Mouse (Mus musculus) MEL (cell line): ENCODE results near the gene Csrnp1. TPM values are rescaled to one million over a fixed set of nuclear protein-coding genes. Genes with fewer than 3 reads are reported as not detected.

Experiments
- DNase-seq: peaks from one replicate; pipeline ENCODE4 v3.0.0; 2011; ENCODE audit warnings: low read depth, low spot score
- H3K27ac ChIP-seq: 2 replicates; pipeline ENCODE4 v1.5.1; 2012; ENCODE audit warnings: low read depth, mild to moderate bottlenecking, control low read depth, low read length, moderate library complexity; ENCODE audit not compliant: control insufficient read depth
- H3K27me3 ChIP-seq, 2 experiments: fragments of 150-350 bp in 1 of 2; sonication (generic) in 1 of 2; 2 replicates each; pipeline ENCODE4 v1.6.1; 2012; ENCODE audit warnings: low read length in 2 of 2, mild to moderate bottlenecking in 2 of 2, improper control_type of control experiment in 1 of 2, moderate library complexity in 1 of 2; ENCODE audit not compliant: insufficient read depth in 2 of 2, control insufficient read depth in 1 of 2
- H3K36me3 ChIP-seq, 2 experiments: 2 replicates each; pipeline ENCODE4 v1.6.1; 2012 to 2014; ENCODE audit warnings: low read length in 2 of 2, improper control_type of control experiment in 1 of 2, inconsistent platforms in 1 of 2, mild to moderate bottlenecking in 1 of 2; ENCODE audit not compliant: insufficient read depth in 2 of 2, control insufficient read depth in 1 of 2
- H3K4me1 ChIP-seq, 2 experiments: fragments of 150-350 bp in 1 of 2; sonication (generic) in 1 of 2; 2 replicates each; pipeline ENCODE4 v1.6.1; 2012; ENCODE audit warnings: low read length in 2 of 2, improper control_type of control experiment in 1 of 2, mild to moderate bottlenecking in 1 of 2; ENCODE audit not compliant: insufficient read depth in 2 of 2, control insufficient read depth in 1 of 2
- H3K4me3 ChIP-seq, 2 experiments: fragments of 150-350 bp in 1 of 2; sonication (generic) in 1 of 2; 2 replicates each; pipeline ENCODE4 v1.5.1; 2012; ENCODE audit warnings: low read depth in 2 of 2, low read length in 2 of 2, mild to moderate bottlenecking in 2 of 2, moderate library complexity in 2 of 2, control low read depth in 1 of 2, improper control_type of control experiment in 1 of 2; ENCODE audit not compliant: control insufficient read depth in 1 of 2, insufficient read depth in 1 of 2
- H3K79me2 ChIP-seq: 2 replicates; pipeline ENCODE4 v1.6.1; 2012; ENCODE audit warnings: mild to moderate bottlenecking, low read length, moderate library complexity; ENCODE audit not compliant: control insufficient read depth, poor library complexity, insufficient read depth
- H3K9ac ChIP-seq: 2 replicates; pipeline ENCODE4 v1.6.1; 2012; ENCODE audit warnings: low read depth, mild to moderate bottlenecking, control low read depth, low read length, moderate library complexity; ENCODE audit not compliant: control insufficient read depth, poor library complexity, severe bottlenecking
- H3K9me3 ChIP-seq: fragments of 150-350 bp; sonication (generic); replicated peaks from 2 replicates; pipeline ENCODE4 v1.6.1; 2012; ENCODE audit warnings: mild to moderate bottlenecking, low read length, improper control_type of control experiment, moderate library complexity; ENCODE audit not compliant: insufficient read depth
- ETS1 ChIP-seq: IDR thresholded peaks from 2 replicates; pipeline ENCODE4 v1.6.1; 2012; ENCODE audit warnings: low read depth, mild to moderate bottlenecking, inconsistent platforms, low read length, improper control_type of control experiment, moderate library complexity
- GATA1 ChIP-seq: IDR thresholded peaks from 2 replicates; pipeline ENCODE4 v1.6.1; 2011; ENCODE audit warnings: low read depth, low read length, improper control_type of control experiment
- HCFC1 ChIP-seq: IDR thresholded peaks from 2 replicates; pipeline ENCODE4 v1.6.1; 2012; ENCODE audit warnings: low read depth, mild to moderate bottlenecking, inconsistent platforms, low read length, improper control_type of control experiment, moderate library complexity
- MAFK ChIP-seq: IDR thresholded peaks from 2 replicates; pipeline ENCODE4 v1.6.1; 2011; ENCODE audit warnings: low read depth, mild to moderate bottlenecking, low read length, improper control_type of control experiment, borderline replicate concordance
- MAX ChIP-seq: IDR thresholded peaks from 2 replicates; pipeline ENCODE4 v1.6.1; 2011; ENCODE audit warnings: low read length, improper control_type of control experiment
- MAZ ChIP-seq: IDR thresholded peaks from 2 replicates; pipeline ENCODE4 v1.6.1; 2012; ENCODE audit warnings: low read depth, mild to moderate bottlenecking, inconsistent platforms, low read length, improper control_type of control experiment
- MEF2A ChIP-seq: IDR thresholded peaks from 2 replicates; pipeline ENCODE4 v1.6.1; 2014; ENCODE audit warnings: low read depth, mild to moderate bottlenecking, inconsistent platforms, low read length, improper control_type of control experiment; ENCODE audit not compliant: poor library complexity, insufficient replicate concordance, severe bottlenecking; ENCODE audit errors: extremely low read depth
- MXI1 ChIP-seq: IDR thresholded peaks from 2 replicates; pipeline ENCODE4 v1.6.1; 2011; ENCODE audit warnings: mild to moderate bottlenecking, low read depth, low read length, improper control_type of control experiment
- MYB ChIP-seq: IDR thresholded peaks from 2 replicates; pipeline ENCODE4 v1.6.1; 2011; ENCODE audit warnings: mild to moderate bottlenecking, low read depth, low read length, improper control_type of control experiment
- RCOR1 ChIP-seq: IDR thresholded peaks from 2 replicates; pipeline ENCODE4 v1.6.1; 2012; ENCODE audit warnings: low read depth, mild to moderate bottlenecking, inconsistent platforms, low read length, improper control_type of control experiment
- TBP ChIP-seq: IDR thresholded peaks from 2 replicates; pipeline ENCODE4 v1.8.0; 2011; ENCODE audit warnings: low read depth, low read length, improper control_type of control experiment
- TCF12 ChIP-seq: IDR thresholded peaks from 2 replicates; pipeline ENCODE4 v1.6.1; 2014; ENCODE audit warnings: low read depth, mild to moderate bottlenecking, inconsistent platforms, low read length, improper control_type of control experiment, moderate library complexity
- UBTF ChIP-seq: IDR thresholded peaks from 2 replicates; pipeline ENCODE4 v1.6.1; 2012; ENCODE audit warnings: low read depth, mild to moderate bottlenecking, inconsistent platforms, low read length, improper control_type of control experiment, moderate library complexity, borderline replicate concordance; ENCODE audit not compliant: insufficient read depth
- ZMIZ1 ChIP-seq: IDR thresholded peaks from 2 replicates; pipeline ENCODE4 v1.6.1; 2012; ENCODE audit warnings: low read depth, mild to moderate bottlenecking, inconsistent platforms, low read length, improper control_type of control experiment, moderate library complexity
- ZNF384 ChIP-seq: IDR thresholded peaks from 2 replicates; pipeline ENCODE4 v1.6.1; 2012; ENCODE audit warnings: low read depth, mild to moderate bottlenecking, inconsistent platforms, low read length, improper control_type of control experiment
- polyA plus RNA-seq, 2 experiments: library from polyadenylated mRNA; stranded (reverse) in 1 of 2; unstranded in 1 of 2; fragments of >175 nt in 1 of 2; fragments of >200 nt in 1 of 2; gene quantifications; 2 replicates each; pipeline versions ENCODE4 v1.2.1 to v1.2.4; 2012; ENCODE audit warnings: low replicate concordance in 2 of 2, low read depth in 1 of 2; ENCODE audit not compliant: insufficient read length in 2 of 2, insufficient read depth in 1 of 2, missing spikeins in 1 of 2
- total RNA-seq: library from RNA; depleted of rRNA; stranded (reverse); fragments of 300-350 nt; gene quantifications from 2 replicates; pipeline ENCODE4 v1.2.3, GENCODE M21; 2012

The Csrnp1 gene
- total and polyA plus RNA-seq, 3 experiments = 3.7 to 8.1 TPM; not detected in 1

GRCm38 (mm10) chr9:120016956-120017355 is 32.5 kb upstream of the Csrnp1 start:
- TF ChIP-seq MXI1 = no peak
- no peak for TF ChIP-seq UBTF
- TF ChIP-seq ZNF384 = no peak
- no peak for TF ChIP-seq GATA1
- no peak for TF ChIP-seq MYB
- no peak for TF ChIP-seq TBP
- TF ChIP-seq MAZ = no peak
- TF ChIP-seq HCFC1 = no peak
- no peak for TF ChIP-seq MEF2A
- no peak for TF ChIP-seq RCOR1
- no peak for TF ChIP-seq MAFK
- Histone ChIP-seq H3K9me3 (no peaks in the 10 kb centered on the region), H3K27me3 (no peaks in the 10 kb centered on the region; a peak in 1 of 4 replicates), H3K27ac (no peak overlapping the region), H3K79me2 (no peaks in the 10 kb centered on the region), H3K36me3 (no peaks in the 10 kb centered on the region), H3K4me3 (no peak overlapping the region), H3K9ac (no peak overlapping the region), H3K4me1 (no peaks in the 10 kb centered on the region; a peak in 1 of 4 replicates)
- DNase-seq = no peak

- Histone ChIP-seq H3K4me3 (no peak overlapping the region), H3K27ac (no peak overlapping the region), H3K9ac (no peak overlapping the region), H3K79me2 (no peaks in the 10 kb centered on the region), H3K36me3 (peaks cover 0 to 6% of the 10 kb centered on the region in 2 experiments; a peak in 2 of 4 replicates), H3K9me3 (no peaks in the 10 kb centered on the region)
- DNase-seq = no peak
- TF ChIP-seq MAX (no peak), ZMIZ1 (no peak), ETS1 (no peak), GATA1 (no peak), TCF12 (no peak), MYB (no peak), MAFK (no peak), TBP (no peak)
- TF ChIP-seq, all 39 proteins: peak for 0
- Histone ChIP-seq H3K4me1 (peaks cover 0 to 3% of the 10 kb centered on the region in 2 experiments; a peak in 2 of 4 replicates), H3K27me3 (no peaks in the 10 kb centered on the region; a peak in 1 of 4 replicates)
Measured at GRCm38 (mm10) chr9:120014828-120015227, 30.4 kb upstream of the Csrnp1 start.
